Mouse (Mus musculus): ENCODE results near the gene Acoxl. TPM values are rescaled to one million over a fixed set of nuclear protein-coding genes. Genes with fewer than 3 reads are reported as not detected.

Gene Acoxl
- polyA plus RNA-seq, 1 experiment from 2014 or later: 1.6 TPM

DNA sequence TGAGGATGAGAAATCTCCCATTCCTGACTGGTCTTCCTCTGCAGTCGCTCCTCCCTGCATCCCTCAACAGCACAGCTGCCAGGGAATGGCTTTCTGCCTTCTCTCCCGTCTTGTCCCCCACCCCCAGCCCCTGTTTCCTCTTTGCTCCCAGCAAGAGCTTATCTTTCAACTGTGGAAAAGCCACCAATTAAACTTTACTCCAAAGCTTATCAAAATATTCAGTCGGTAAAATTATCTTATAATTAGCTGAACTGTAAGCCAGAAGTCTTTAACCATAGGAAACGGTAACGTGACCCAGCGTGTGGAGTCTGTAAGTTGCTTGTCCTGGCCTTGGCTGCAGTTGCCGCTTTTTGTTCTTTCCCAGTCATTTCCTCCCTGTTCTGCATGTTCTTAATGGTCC is 70.2 kb downstream of the Acoxl start:
- Histone ChIP-seq H3K27me3 (ENCODE audit: control insufficient read depth, insufficient read depth, low read length) (no peaks in the 10 kb centered on the region), H3K4me1 (ENCODE audit: control insufficient read depth, insufficient read depth, low read length) (peaks cover 26% of the 10 kb centered on the region), H3K4me3 (ENCODE audit: low read length) (no peak overlapping the region), H3K27ac (ENCODE audit: low read depth, low read length) (peak overlapping the region; percentile 79; the same call in 1 of the 2 replicates), H3K36me3 (ENCODE audit: control insufficient read depth, insufficient read depth, low read length) (no peaks in the 10 kb centered on the region), H3K4me2 (replicated peaks; ENCODE audit: low read depth, low read length) (no peak overlapping the region), H3K9me3 (ENCODE audit: control insufficient read depth, low read length) (no peaks in the 10 kb centered on the region), H3K9ac (ENCODE audit: low read depth, low read length) (no peak overlapping the region)
- ATAC-seq (ENCODE audit: low FRiP score, low TSS enrichment): no peak
- 15% methylated on average over 7 of the region's 7 CpGs for WGBS

DNA sequence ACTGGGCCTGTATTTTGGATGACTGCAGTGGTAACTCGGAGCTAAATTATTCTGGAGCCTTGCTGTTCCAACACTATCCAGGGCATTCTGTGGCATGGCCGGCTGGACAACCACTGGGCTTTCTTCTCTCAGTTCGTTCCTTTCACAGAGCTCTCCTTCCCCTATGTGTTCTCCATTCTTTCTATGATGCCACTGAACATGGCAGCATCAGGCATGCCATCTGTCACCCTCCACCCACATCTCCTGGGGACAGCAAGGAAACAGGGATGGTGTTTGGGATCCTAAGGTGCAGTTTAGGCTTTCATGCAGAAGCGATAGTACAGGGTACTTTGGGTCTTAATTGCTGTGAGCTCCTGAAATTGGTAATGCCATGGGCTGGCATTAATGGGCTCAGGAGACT is 71.1 kb downstream of the Acoxl start:
- H3K9me3 ChIP-seq (ENCODE audit: control insufficient read depth, low read length): no peaks in the 10 kb centered on the region
- no peaks in the 10 kb centered on the region for H3K36me3 ChIP-seq (ENCODE audit: control insufficient read depth, insufficient read depth, low read length)
- ATAC-seq (ENCODE audit: low FRiP score, low TSS enrichment): no peak
- no peaks in the 10 kb centered on the region for H3K27me3 ChIP-seq (ENCODE audit: control insufficient read depth, insufficient read depth, low read length)
- 94% methylated on average over 4 of the region's 4 CpGs for WGBS
- no peak overlapping the region for H3K4me2 ChIP-seq (replicated peaks; ENCODE audit: low read depth, low read length)
- peaks cover 26% of the 10 kb centered on the region for H3K4me1 ChIP-seq (ENCODE audit: control insufficient read depth, insufficient read depth, low read length)
- no peak overlapping the region for H3K4me3 ChIP-seq (ENCODE audit: low read length)
- H3K9ac ChIP-seq (ENCODE audit: low read depth, low read length): no peak overlapping the region
- H3K27ac ChIP-seq (ENCODE audit: low read depth, low read length): no peak overlapping the region

DNA sequence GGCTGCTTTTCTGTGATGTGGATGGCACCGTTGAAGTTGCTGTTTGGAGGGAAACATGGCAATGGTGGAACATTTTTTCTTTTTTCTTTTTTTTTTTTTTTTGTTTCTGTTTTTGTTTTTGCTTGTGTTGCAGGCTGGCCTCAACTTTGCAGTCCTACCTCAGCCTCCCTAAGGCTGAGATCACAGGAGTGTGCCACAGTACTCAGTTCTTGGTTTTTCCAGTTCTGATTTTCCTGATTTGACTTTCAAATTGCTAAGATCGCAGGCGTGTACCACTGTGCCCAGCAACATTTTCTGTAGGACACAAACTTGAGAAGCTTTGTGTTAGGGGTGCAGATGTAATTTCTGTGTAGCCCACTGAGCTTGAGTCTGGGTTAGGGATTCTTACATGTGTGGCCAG is 72.9 kb downstream of the Acoxl start:
- H3K36me3 ChIP-seq (ENCODE audit: control insufficient read depth, insufficient read depth, low read length): no peaks in the 10 kb centered on the region
- H3K27ac ChIP-seq (ENCODE audit: low read depth, low read length): no peak overlapping the region
- no peak for ATAC-seq (ENCODE audit: low FRiP score, low TSS enrichment)
- no peak overlapping the region for H3K9ac ChIP-seq (ENCODE audit: low read depth, low read length)
- H3K4me1 ChIP-seq (ENCODE audit: control insufficient read depth, insufficient read depth, low read length): peaks cover 25% of the 10 kb centered on the region
- H3K4me2 ChIP-seq (replicated peaks; ENCODE audit: low read depth, low read length): no peak overlapping the region
- WGBS: 87% methylated on average over 3 of the region's 3 CpGs
- no peaks in the 10 kb centered on the region for H3K27me3 ChIP-seq (ENCODE audit: control insufficient read depth, insufficient read depth, low read length)
- H3K4me3 ChIP-seq (ENCODE audit: low read length): no peak overlapping the region
- H3K9me3 ChIP-seq (ENCODE audit: control insufficient read depth, low read length): no peaks in the 10 kb centered on the region

DNA sequence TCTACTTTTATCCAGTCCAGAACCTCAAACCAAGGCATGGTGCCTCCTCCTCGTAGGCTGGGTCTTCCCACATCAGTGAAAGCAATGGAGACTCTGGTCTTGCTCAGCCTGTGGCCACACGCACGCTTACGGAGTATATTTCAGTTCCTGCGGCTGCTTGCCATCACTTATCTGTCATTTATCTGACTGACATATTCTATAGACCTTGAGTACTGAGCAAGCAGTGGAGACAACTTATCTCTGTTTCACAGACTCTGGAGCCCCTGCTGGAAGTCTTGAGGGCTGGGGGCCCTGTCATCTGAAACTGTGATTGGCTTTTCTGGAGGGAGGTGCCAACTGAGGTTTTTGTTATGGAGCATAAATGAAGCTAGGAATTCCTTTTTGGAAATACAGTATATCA is 75.4 kb downstream of the Acoxl start:
- H3K9me3 ChIP-seq (ENCODE audit: control insufficient read depth, low read length): no peaks in the 10 kb centered on the region
- H3K9ac ChIP-seq (ENCODE audit: low read depth, low read length): no peak overlapping the region
- 75% methylated on average over 5 of the region's 5 CpGs for WGBS
- no peak for ATAC-seq (ENCODE audit: low FRiP score, low TSS enrichment)
- no peaks in the 10 kb centered on the region for H3K27me3 ChIP-seq (ENCODE audit: control insufficient read depth, insufficient read depth, low read length)
- H3K4me2 ChIP-seq (replicated peaks; ENCODE audit: low read depth, low read length): no peak overlapping the region
- H3K4me1 ChIP-seq (ENCODE audit: control insufficient read depth, insufficient read depth, low read length): peaks cover 4% of the 10 kb centered on the region; the same call in 1 of the 2 replicates
- no peak overlapping the region for H3K4me3 ChIP-seq (ENCODE audit: low read length)
- no peaks in the 10 kb centered on the region for H3K36me3 ChIP-seq (ENCODE audit: control insufficient read depth, insufficient read depth, low read length)
- H3K27ac ChIP-seq (ENCODE audit: low read depth, low read length): no peak overlapping the region

DNA sequence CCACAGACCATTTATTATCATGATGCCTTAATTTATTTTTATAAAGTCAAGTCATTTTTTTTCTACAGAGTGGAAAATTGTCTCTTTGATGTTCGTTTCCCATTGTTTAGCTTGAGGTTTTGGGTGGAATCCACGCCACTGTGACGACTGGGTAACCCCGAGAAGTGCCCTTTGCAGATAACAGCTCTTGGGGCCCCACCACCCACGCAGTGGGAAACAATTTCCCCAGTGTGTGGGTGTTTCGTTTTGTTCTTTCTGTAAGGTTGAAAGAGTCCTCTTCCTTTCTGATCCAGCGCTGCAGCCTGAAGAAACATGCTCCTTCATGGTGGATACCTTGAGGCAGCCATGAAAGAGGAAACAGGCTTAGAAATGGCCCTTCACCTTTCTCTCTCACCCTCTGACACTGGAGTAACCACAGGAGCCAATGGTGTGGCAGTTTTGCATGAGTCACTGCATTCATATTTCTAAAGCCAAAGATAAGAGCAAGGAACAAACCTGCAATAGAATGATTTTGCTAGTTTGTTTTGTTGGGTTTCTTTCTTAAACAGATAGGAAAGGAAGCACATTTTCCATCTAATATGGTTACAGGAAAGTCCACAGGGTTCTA is 78.2 kb downstream of the Acoxl start:
- no peak for ATAC-seq (ENCODE audit: low FRiP score, low TSS enrichment)
- Histone ChIP-seq H3K4me2 (replicated peaks; ENCODE audit: low read depth, low read length) (no peak overlapping the region), H3K4me3 (ENCODE audit: low read length) (no peak overlapping the region), H3K4me1 (ENCODE audit: control insufficient read depth, insufficient read depth, low read length) (peaks cover 3% of the 10 kb centered on the region; the same call in 1 of the 2 replicates), H3K27ac (ENCODE audit: low read depth, low read length) (no peak overlapping the region), H3K9me3 (ENCODE audit: control insufficient read depth, low read length) (no peaks in the 10 kb centered on the region), H3K27me3 (ENCODE audit: control insufficient read depth, insufficient read depth, low read length) (no peaks in the 10 kb centered on the region), H3K9ac (ENCODE audit: low read depth, low read length) (no peak overlapping the region), H3K36me3 (ENCODE audit: control insufficient read depth, insufficient read depth, low read length) (no peaks in the 10 kb centered on the region)
- WGBS: 47% methylated on average over 7 of the region's 7 CpGs

DNA sequence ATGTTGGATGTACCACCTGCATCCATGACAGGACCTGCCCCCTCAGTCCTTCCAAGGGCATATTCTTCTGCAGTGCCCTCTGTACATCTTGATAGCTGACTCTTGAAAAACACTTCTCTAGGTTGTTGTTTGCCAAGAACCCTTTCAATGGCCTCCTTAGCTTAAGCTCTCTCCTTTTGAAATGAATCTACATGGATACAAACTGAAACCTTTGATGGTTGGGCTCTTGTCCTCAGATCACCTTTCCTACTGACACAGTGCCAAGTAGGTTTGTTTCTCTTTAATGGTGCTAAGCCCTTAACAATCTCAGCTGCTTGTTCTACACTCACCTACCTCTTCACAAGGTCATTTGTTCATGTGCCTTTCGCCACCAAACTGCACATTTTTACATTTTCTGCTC is 81.1 kb downstream of the Acoxl start:
- H3K9me3 ChIP-seq (ENCODE audit: control insufficient read depth, low read length): no peaks in the 10 kb centered on the region
- no peak for ATAC-seq (ENCODE audit: low FRiP score, low TSS enrichment)
- H3K4me1 ChIP-seq (ENCODE audit: control insufficient read depth, insufficient read depth, low read length): peaks cover 12% of the 10 kb centered on the region; the same call in 1 of the 2 replicates
- H3K4me3 ChIP-seq (ENCODE audit: low read length): no peak overlapping the region
- no peaks in the 10 kb centered on the region for H3K27me3 ChIP-seq (ENCODE audit: control insufficient read depth, insufficient read depth, low read length)
- WGBS: 91% methylated on average over 1 of the region's 1 CpGs
- no peak overlapping the region for H3K27ac ChIP-seq (ENCODE audit: low read depth, low read length)
- H3K36me3 ChIP-seq (ENCODE audit: control insufficient read depth, insufficient read depth, low read length): no peaks in the 10 kb centered on the region
- H3K9ac ChIP-seq (ENCODE audit: low read depth, low read length): no peak overlapping the region
- H3K4me2 ChIP-seq (replicated peaks; ENCODE audit: low read depth, low read length): no peak overlapping the region

DNA sequence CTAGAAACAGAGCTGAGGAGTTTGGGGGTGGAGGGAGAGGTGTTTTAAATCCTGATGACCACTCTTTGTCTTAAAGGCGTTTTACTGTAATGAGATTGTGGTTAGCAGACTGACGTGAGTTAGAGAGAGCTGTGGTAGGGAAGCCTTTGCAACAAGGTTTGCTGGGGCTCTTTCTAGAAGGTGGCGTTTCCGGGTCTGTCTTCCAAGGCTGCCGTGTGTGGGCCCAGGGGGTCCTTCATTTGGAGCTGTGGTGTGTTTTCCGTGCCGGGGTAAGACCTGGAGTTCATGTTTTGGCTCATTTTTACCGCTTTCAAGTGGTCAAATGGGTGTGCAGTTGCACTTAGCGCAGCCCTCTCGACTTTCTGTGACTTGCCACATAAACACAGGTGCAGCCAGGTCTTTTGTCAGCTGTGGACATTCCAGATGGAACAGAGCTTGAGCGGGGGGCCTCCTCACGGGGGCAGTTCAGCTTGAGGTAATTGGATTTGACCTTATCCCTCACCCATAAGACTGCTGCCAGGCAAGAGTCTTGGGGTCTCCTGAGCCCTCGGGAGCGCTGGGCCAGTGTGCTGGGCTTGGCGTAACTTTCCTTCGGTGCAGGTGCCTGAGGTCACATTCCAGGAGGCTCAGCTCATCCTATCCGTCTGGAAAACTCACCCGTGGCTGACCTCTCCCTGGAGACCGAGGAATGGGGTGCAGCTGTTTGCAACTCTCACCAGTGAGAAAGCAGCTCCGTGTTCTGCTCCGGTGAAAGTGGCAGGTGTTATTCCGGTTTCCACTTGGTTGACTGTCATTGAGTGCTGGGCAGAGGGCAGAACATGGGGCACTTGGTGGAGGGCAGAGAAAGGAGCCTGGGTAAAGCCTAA is 83.6 kb downstream of the Acoxl start:
- Histone ChIP-seq H3K9me3 (ENCODE audit: control insufficient read depth, low read length) (no peaks in the 10 kb centered on the region), H3K4me2 (replicated peaks; ENCODE audit: low read depth, low read length) (peak overlapping the region; percentile 22; the same call in 1 of the 2 replicates), H3K4me1 (ENCODE audit: control insufficient read depth, insufficient read depth, low read length) (peaks cover 14% of the 10 kb centered on the region), H3K9ac (ENCODE audit: low read depth, low read length) (no peak overlapping the region), H3K4me3 (ENCODE audit: low read length) (no peak overlapping the region), H3K36me3 (ENCODE audit: control insufficient read depth, insufficient read depth, low read length) (no peaks in the 10 kb centered on the region), H3K27me3 (ENCODE audit: control insufficient read depth, insufficient read depth, low read length) (no peaks in the 10 kb centered on the region), H3K27ac (ENCODE audit: low read depth, low read length) (peak overlapping the region; percentile 63; the same call in 1 of the 2 replicates)
- 26% methylated on average over 22 of the region's 22 CpGs for WGBS
- ATAC-seq (ENCODE audit: low FRiP score, low TSS enrichment): peak; percentile 92

DNA sequence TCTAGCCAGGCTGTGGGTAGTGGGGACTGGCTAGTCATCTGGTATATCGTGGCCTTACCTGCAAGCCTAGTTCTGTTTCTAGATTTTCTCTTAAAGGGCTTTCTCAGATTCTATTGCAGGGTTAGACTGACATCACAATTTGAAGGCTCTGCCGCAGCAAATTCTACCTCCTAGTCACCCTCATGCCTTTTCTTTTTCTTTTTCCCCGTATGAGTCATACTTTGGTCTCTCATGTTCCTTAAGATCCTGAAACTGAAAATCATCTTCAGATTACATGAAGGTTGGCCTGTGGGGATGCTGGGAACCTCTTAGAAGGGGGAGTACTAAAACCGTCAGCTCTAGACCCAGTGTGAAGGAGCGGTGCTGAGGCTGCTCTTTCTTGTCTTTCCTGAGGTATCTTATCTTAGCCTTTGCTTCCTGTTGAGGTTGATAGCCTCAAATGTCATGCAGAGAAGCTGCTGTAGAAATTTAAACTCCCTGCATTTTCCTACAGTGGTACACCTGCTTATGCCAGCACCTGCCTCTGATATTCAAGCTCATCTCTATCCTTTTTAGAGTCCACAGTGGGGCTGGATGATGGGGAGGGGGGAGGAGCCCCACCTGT is 84.5 kb downstream of the Acoxl start:
- Histone ChIP-seq H3K27ac (ENCODE audit: low read depth, low read length) (peak overlapping the region; percentile 48; the same call in 1 of the 2 replicates), H3K36me3 (ENCODE audit: control insufficient read depth, insufficient read depth, low read length) (no peaks in the 10 kb centered on the region), H3K4me1 (ENCODE audit: control insufficient read depth, insufficient read depth, low read length) (peaks cover 21% of the 10 kb centered on the region), H3K27me3 (ENCODE audit: control insufficient read depth, insufficient read depth, low read length) (no peaks in the 10 kb centered on the region), H3K9ac (ENCODE audit: low read depth, low read length) (no peak overlapping the region), H3K9me3 (ENCODE audit: control insufficient read depth, low read length) (no peaks in the 10 kb centered on the region), H3K4me3 (ENCODE audit: low read length) (no peak overlapping the region), H3K4me2 (replicated peaks; ENCODE audit: low read depth, low read length) (no peak overlapping the region)
- 66% methylated on average over 5 of the region's 5 CpGs for WGBS
- peak; percentile 5; the same call in 1 of the 2 replicates for ATAC-seq (ENCODE audit: low FRiP score, low TSS enrichment)

Data from kidney, embryonic 14.5 days (tissue).